Mouse (Mus musculus) MN1 (cell line): Measurements from ENCODE around the gene Ace2.

Experiments used
- DNase-seq: peaks from one replicate; pipeline ENCODE4 v3.0.0-alpha.2; 2016; ENCODE audit warnings: low spot score

Ace2 gene

DNA sequence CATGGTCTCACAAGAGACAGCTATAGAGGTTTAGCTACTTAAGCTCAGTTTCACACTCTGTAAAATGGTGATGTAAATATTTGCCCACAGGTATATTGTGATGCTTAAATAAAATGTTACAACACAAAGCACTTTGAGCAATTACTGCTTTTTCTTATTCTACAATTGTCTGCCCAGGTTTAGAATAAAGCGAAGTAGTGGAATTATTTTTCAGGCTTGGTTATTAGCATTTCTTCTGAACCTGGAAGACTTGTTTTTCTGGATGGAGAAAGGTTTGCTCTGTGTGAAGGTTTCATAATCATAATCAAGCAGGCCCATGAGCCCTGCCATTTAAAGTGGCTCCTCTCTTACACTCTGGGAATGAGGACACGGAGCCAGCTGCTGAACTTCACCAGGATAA lies at the start of gene Ace2:
Gene Ace2 (plus strand): TSS at position 301 of the 400 bp plus-strand sequence.
- DNase-seq, result no peak

DNA sequence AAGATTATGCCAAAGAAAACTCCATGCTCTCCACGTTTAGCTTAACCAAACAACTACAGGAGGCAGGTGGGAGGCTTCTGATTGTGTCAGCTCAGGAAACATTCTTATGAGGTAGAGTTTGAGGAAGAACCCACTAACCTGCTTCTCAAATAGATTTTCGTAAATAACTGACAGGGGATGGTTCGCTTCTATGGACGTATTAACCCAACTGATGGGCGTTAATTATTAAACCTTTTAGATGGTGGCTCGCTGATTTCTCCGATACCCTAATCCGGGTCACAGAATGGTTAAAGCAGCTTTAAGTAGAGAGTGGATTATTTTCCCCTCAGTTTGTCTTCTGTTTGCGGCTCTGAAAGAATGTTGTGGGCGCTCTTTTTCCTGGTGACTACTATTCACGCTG lies 49.2 kb upstream of the Ace2 start:
- DNase-seq, result no peak

DNA sequence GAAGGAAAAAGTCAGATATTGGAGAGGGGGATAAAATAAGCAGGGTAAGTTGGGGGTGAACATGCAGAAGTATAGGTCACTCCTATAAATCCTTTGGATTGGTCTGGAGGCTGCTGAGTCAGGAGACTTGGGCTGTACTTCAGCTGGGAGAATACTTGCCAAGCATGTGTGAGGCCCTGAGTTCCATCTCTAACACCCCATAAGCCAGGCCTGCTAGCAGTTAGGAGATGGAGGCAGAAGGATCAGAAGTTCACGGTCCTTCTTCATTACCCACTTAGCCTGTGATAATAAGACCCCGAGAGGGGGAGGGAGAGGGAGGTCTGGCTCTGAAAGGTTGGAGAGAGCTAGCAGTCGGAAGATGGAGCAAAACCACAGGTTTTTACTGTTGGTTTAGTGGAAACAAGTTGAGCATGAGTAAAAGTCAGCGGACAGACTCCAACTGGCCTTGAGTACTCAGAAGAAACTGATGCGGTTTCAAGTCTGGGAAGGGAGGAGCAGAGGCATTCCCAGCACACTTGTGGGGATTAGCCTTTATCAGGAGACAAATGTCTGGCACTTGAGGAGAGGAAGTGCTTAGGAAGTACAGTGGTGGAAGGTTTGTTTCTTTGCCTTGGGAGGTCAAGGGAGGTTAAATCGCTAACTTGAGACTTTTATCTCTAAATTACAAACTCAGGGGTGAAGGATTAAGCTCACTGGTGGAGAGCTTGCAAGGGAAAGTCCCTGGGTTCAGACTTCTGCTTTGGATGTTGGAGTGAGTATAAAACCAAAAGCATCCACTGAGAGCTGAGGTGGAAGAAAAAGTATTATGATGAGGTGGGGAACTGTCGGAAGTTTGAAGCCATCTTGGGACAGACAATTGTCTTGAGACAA lies 46.6 kb upstream of the Ace2 start:
- DNase-seq, result no peak

DNA sequence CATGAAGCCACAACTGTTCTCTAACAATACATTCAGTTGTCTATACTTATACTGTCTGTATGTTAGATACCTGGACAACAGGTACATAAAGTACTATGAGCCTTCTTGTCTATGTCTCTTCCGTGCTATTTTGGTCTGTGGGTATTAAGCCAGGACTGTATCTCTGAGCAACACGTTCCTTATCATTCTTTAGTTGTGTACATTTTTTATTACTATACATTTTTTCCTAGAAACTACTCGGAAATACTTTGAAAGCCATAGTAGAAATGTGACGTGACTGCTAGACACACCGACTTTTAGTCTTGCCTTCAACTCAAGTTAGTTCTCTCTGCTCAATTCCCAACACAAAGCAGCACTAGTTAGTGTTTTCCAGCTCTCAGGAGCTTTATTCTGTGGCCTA lies 45.7 kb upstream of the Ace2 start:
- DNase-seq, result no peak

DNA sequence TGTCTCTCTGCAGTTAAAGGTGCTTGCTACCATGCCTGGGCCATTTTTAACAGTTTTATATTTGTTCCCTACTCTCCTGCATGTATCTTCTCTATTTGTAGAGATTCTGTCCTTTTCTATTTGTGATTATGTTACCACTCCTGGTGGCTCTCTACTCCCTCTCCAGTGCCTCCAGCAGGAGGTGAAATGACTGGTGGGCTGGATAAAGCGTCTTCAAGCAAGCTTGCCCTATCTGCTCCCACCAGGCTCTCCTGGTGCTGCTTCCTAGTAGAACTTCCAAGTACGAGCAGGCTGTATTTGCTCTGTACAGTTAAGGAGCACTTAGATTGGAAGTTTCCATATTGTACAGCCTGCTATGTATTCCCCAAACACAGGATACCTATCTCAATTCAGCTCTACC lies 43.3 kb upstream of the Ace2 start:
- no peak for DNase-seq

DNA sequence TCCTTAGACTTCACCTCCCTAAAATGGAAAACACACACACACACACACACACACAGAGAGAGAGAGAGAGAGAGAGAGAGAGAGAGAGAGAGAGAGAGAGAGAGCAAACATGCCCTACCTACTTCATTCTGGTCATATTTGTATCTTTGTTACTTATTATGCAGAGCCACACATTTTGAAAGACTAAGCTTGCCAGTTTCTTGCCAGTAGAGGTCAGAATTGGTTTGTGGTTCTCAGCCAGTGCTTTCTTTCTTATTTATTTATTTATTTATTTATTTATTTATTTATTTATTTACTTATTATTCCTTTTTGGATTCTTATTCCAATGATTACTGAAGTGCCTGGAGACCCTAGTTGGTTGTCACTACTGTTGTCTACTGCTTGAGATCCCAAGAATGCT lies 37.6 kb upstream of the Ace2 start:
- DNase-seq, result peak; percentile 9

DNA sequence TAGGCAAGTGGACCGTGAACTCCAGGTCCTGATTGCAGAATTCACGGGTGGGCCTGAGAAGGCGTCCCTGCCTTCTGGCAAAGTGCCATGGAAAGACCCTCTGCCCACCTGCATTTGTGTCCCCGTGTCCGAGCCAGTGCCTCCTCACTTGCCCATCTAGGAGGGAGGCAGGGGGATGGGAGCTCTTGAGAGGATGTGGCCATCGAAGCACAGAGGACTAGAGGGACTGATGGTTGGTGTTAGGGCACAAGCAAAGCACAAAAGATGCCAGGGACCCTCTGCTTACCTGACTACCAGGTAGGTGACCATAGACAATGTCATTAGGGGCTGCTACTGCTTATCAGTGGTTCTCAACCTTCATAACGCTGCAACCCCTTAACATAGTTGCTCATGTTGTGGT lies 36.9 kb upstream of the Ace2 start:
- DNase-seq, result no peak

DNA sequence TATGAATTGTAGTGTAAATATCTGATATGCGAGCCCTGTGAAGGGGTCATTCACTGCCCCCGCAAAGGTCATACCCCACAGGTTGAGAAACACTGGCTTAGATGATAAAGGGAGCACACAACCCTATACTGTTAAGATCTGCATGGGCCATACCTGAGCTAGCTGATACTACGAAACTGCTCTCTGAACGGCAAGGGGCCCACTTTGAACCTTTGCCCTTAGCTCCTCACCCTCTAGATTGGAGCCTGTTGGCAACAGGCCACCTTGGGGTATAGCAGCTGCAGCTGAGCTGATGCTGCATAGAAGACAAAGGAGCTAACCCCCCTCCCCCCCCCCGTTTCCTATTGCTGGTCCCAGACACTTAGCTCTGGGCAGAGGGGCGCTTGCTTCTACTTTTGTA lies 36.5 kb upstream of the Ace2 start:
- no peak for DNase-seq

DNA sequence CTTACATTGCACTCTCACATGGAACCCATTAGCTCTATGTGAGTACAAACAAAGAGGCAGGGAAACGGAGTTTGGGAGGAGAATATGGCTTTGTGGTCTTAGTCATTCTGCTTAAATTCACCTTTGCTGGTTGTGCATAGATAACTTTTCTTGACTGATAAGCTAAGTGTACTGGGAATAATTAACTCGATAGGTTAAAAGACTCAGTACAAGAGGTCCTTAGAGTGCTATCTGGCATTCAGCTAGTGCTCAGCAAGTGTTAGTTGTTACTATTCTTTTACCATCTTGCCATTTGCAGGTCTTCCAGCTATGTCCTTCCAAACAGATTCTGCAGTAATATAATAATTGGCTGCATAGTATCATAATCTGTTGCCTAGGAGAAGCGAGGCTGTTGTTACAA lies 28.0 kb upstream of the Ace2 start:
- DNase-seq, result no peak

DNA sequence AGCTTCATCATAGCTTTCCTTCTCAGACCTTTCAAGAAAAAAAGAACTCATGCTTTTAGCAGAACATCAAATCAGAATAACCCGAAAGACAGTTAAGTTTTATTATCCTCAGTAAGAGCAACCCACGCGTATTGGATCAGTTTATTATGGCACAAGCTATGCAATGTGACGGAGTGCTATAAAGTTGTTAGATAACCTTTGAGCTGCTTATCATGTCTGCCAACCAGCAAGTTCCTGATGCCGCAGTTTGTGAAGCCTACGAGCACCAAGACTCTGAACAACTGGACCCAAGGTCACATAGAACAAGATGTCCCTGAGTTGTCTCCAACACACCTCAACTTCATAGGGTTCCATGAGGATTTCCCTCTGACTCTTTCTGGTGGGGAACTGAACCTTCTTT lies 25.4 kb upstream of the Ace2 start:
- DNase-seq, result no peak

DNA sequence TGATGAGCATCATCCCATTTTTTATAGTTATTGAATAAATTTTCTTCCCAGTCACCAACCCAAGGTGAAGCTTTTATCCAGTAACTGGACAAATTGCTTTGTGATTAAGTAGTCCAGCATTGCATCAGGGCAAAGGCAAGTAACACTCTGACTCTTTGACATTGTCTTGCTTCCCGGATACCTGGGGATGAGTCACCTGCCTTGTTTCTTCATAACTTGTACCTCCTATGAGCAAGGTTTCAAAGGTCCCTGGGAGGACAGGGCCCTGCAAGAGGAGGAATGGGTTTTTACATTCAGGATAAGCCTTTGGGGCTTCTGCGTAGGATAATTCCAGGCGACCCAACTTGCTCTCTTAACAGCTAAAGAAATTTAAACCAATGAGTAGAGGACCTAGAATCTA lies 15.2 kb upstream of the Ace2 start:
- no peak for DNase-seq

DNA sequence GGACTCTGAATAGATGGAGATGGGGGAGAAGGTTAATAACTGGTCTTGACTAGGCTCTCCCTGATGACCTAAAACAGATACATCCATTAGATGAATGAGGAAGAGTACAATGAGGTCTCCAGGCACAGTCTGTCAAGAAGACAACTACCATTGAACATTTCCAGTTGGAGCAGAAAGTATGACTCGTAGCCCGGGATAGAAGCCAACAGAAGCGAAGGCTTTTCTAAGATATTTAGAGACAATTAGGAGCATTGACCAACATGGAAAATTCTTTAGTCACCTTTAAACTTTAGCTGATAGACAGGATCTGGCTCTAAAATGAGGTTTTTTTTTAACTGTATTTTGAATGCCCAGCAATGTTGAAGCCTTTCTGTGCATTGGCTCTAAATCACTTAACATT lies 5.6 kb upstream of the Ace2 start:
- DNase-seq, result no peak

DNA sequence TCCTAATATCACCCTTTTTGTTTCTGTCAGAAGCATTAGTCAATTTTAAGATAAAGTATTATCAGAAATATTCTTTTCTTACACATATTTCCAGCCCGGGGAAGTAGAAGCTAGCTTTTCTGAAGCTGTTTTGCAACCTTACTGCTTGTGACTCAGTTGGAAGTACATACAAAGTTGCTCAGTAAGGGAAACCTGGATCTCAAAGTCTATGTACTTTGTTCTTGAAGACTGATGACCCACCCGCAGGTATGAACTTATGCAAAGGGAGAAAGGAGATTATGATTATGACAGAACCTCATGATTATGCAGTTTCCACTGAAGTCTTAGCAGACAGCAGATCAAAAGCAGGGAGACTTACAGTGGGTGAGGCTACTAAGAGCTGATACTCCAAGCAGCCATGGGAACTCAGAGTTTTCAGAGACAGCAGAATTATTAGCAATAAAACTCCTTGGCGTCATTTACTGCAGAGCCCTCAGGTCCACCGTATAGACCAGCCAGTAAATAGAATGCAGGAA lies 3.8 kb upstream of the Ace2 start:
- DNase-seq, result no peak

DNA sequence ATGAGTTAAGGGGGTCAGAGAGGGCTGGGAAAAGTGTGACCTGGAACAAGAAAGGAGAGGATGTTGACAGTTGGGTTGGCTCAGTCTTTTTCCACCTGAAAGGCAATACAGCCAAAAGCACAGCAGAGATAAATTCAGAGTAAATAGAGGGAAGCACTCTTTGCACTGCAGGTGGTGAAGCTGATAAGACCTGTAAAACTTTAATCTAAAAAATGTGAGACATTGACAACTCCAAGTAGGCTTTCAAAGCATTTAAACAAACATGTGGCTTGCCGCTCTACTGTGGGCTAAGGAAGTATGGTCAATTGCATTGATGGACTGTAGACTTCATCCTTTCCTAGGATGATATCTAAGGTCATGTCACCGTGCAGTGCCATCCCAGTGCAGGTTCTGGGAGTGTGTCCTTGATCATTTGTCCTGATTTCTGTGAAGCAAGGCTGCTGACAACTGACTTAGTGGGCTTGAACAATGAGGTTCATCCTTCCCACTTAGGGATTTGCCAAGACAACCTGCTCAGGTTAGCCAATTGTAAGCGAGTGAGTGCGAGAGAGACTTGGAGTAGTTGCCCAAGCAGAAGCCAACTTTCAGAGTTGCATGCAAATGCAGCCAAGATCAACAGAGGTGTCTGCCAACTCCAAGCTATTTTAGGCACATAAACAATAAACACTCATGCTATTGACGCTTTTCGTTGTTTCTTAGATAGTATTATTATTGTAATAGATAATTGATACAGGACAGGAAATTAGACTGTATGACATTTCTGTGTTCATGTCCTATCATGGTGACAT lies 6.5 kb downstream of the Ace2 start:
- no peak for DNase-seq

DNA sequence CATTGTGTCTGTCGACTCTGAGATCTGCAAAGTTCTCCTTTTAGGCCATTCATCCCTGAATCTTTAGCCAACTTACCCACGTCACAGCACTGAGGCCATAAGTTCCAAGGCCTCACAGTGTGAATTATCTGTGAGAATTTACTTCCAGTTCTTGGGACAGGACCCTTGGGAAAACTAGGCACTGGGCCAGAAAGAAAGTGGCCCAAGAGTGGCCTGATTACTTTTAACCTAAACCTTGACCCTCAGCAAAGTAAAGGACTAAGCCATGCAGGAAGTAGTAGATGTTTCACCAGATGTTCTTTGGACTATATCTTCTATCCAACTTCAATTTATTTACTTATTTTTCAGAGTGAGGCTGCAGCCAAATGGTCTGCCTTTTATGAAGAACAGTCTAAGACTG lies 13.6 kb downstream of the Ace2 start:
- no peak for DNase-seq

DNA sequence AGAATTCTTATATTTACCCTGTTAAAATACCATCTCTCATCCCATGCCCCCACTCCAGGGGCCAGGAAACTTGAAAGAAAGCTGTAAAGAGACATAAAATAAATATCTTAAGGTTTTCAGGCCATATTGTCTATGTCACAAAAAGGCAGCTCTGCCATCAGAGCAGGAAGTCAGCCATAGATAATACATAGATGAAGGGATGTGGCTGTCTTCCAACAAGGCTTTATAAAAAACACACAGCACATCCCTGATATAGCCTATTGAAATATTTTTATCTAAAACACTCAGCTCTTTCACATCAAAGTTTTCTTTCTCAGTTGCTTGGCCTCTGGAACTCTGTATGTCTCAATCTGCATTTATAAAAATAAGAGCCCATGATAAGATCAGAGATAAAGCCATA lies 14.5 kb downstream of the Ace2 start:
- no peak for DNase-seq

DNA sequence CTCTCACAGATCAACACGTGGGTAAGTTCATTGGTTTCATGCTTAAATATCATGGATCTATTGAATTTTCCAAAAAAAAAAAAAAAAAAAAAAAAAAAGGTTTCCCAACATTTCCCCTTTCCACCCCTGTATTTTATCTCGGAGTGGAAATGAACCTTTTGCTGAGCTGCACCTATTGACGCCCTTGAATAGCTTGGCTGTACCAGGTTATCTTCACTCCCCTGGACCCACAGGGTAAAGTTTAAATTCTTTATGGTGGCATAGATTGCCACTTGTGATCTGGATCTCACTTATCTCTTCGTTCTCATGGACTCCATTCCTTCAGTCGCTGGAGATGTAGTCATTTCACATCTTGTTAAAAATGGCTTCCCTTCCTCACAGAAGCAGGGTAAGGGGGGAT lies 15.5 kb downstream of the Ace2 start:
- DNase-seq, result no peak

DNA sequence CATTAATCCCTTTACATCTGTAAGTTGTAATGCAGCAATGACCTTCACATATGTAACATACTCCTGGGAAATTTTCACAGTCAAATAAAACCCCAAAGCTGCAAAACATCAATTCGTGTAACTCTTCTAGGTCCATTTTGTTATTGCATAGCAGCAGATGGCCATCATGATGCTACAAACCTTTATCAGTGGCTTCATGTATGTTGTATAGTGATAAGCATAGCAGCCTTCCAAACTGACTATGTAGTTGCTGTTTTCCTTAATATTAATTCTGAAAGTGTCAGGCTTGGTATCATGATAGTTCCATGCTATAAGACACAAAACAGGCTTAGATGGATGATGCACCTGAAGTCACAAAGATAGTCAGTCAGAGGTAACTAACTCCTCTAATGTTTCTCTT lies 25.5 kb downstream of the Ace2 start:
- DNase-seq, result no peak

DNA sequence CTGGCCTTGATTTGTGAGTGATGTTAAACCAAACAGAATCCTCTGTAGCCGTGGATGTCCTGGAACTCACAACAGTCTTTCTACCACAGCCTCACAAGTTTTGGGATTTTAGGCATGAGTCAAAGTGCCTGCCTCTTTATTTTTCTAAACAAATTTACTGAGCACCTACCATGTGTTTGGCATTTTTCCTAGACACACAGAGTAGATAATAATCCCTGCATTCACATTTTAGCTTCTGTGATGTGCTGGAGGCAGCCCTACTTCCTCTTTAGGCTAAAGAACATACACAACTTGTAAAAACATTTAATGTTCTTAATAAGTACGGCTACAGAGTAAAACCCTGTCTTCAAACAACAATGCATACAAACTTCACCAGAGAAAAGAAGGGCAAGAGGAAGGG lies 31.9 kb downstream of the Ace2 start:
- DNase-seq, result no peak

DNA sequence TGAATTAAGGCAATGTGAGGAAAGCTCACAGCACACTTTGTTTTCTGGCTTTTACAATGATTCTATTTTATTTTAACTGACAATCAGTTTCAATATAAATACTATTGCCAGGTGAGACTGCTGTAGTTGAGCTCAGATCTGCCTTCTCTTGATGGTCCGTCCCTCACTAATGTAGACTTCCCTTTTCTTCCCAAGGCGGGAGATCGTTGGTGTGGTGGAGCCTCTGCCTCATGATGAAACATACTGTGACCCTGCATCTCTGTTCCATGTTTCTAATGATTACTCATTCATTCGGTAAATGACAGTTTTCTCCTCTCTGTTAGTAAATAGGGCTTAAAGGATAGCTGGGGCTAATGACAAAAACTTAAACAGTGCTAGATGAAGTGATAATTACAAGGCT lies 34.7 kb downstream of the Ace2 start:
- DNase-seq, result no peak

DNA sequence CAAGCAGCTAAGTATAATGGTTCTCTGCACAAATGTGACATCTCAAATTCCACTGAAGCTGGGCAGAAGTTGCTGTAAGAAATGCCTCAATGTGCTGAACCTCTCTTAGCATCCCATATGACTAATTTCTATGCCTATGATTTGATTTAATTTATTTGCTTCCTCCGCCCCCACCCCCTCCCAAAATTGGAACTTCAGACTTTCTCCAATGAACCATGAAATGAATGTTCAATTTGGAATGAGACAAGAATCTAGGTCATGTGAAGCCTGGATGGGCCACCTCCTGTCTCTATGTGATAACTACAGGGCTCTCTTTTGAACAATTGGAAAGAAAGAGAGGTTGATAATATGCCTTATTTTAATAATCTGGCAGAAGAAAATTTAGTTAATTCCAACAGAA lies 36.2 kb downstream of the Ace2 start:
- no peak for DNase-seq

DNA sequence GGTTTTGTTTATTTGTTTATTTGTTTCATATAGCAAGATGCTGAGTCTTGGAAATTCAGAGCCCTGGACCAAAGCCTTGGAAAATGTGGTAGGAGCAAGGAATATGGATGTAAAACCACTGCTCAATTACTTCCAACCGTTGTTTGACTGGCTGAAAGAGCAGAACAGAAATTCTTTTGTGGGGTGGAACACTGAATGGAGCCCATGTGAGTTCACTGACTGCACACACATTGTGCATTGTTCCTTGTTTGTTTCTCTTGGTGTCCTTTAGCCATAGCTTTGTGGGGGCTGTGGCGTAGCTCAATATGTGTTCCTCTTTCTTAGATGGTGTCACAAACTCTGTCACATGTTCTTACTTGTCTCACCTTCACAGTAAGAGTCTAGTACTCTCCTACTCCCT lies 36.6 kb downstream of the Ace2 start:
- DNase-seq, result no peak

DNA sequence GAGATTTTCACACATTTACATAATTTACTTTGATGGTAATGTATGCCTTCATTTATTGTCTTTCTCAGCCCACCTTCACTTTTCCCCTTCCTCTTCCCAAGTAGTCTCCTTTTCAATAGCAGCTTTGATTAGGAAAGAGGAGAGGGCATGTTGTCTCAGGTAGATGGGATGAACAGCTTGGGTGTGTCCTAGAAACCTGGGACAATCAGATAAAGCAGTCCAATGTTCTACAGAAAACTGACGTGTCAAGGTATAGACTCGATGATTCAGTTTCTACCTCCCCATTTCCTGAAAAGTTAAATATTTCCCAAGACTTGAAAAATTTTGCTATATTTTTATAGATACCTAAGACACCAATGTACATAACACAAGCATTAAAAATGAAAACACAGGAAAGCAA lies 39.7 kb downstream of the Ace2 start:
- DNase-seq, result no peak
